Mouse (Mus musculus) left cerebral cortex, adult 9 months (tissue): ENCODE data around the gene Gm13539.

Experiments used
- DNase-seq, 2 experiments: peaks; one replicate each; pipeline ENCODE4 v3.0.0; 2022; ENCODE audit warnings: low spot score in 2 of 2

The Gm13539 gene

DNA sequence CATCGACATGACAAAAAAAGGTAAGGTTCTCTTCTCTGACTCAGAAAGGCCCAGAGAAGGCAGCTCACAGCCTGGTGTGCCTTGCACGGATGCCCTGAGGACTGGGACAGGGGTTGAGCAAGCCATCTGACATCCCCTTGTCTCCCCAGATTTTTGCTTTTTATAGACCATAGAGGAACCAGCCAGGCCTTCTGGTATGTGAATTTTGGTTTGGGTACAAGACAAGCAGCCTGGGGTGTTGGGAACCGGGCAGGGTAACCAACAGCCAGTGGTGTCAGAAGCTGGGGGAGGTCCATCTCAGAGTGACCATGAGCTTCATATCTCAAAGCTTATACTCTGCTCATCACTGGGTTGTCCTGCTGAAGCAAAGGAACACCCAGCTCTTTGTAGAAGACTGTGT is 42.7 kb downstream of the Gm13539 start:
- no peak for DNase-seq

DNA sequence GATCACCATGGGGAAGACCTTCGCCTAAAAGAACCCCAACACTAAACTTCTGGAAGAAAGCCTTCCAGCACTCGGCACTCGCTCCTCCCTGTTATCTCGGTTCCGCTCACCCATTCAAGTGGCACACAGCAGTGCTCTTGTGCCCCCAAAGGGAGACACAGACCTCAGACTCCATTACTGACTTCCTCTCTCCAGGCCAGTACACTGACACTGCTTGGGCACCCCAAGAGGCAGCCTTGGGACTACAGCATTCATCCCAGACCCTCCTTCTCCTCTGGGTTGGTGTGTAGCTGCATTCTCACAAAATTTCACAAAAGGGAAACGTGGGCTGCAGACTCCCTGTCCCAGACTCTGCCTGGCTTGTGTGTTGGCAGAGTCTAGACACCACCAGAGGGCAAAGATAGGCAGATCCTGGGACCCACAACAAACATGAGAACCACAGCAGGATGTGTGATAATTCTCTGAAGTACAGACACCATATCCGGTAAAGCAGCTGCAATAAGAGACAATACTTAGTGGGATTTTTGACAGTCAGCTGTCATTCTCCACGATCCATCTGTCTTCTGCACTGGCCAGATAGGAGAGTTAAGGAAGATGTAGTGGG is 46.4 kb downstream of the Gm13539 start:
- no peak for DNase-seq

DNA sequence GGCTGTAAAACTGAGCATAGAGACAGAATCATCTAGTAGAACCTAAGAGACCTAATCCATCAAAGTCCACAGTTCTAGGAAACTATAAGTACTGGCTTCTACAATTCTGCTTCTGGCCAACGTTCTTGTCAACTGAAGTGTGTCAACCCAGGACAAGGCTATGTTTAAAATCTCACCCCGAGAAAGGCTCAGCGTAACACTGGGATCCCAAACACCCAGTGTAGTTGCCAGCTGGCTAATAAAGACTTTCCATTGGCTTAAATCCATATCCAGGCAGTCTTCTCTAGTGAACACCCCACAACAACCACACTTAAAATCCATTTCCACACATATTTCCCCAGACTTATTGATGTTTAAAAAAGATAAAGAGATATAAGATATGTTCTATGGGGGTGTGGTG is 48.7 kb downstream of the Gm13539 start:
- DNase-seq: no peak

DNA sequence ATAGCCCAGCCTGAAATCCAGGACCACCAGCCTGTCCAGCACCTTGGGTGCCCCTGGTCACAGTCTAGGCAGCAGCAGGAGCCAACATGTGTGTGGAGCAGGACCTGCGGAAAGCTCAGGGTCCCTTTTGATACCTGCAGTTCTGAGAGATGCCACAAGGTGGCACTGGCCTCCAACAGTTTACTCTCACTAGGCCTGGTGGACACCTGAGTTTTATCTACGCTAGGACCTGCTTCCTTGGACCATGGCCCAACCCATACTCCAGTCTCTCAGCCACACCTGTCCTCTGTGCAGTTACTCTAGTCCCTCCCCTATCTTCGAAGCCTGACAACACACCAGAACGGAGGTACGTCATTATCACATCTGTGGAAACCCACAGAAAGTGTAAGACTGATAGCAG is 54.2 kb downstream of the Gm13539 start:
- DNase-seq: peak in 1 of 2 experiments; percentile 85
